Mouse (Mus musculus): ENCODE measurements around the gene Gm28035. TPM values are rescaled to one million over a fixed set of nuclear protein-coding genes. Genes with fewer than 3 reads are reported as not detected.

Gene Gm28035
- polyA plus RNA-seq, 1 experiment from 2014 or later: 0.20 TPM

- no peak for TF ChIP-seq CTCF (IDR thresholded peaks at IDR 0.05; ENCODE audit: low read depth)
- Histone ChIP-seq H3K27ac (no peak overlapping the region), H3K36me3 (ENCODE audit: insufficient read depth, low read length) (peaks cover 75% of the 10 kb centered on the region), H3K9me3 (replicated peaks; ENCODE audit: low read length) (no peaks in the 10 kb centered on the region), H3K4me3 (replicated peaks; ENCODE audit: low read depth, low read length) (no peak overlapping the region), H3K9ac (ENCODE audit: low read depth, low read length) (no peak overlapping the region), H3K4me2 (ENCODE audit: low read length) (no peak overlapping the region), H3K4me1 (replicated peaks; ENCODE audit: insufficient read depth, low read length) (no peaks in the 10 kb centered on the region), H3K27me3 (ENCODE audit: insufficient read depth, low read length) (no peaks in the 10 kb centered on the region)
- DNase-seq (ENCODE audit: low spot score) (no peak), ATAC-seq (replicated peaks; ENCODE audit: low FRiP score, low read depth) (no peak)
- 94% methylated on average over 5 of the region's 5 CpGs for WGBS
These were observed 84.9 kb downstream of the Gm28035 start for GRCm38 (mm10) chr2:30325296-30325695.

GRCm38 (mm10) chr2:30327276-30327675 lies 86.9 kb downstream of the Gm28035 start:
- H3K27ac ChIP-seq: no peak overlapping the region
- 89% methylated on average over 7 of the region's 7 CpGs for WGBS
- no peaks in the 10 kb centered on the region for H3K27me3 ChIP-seq (ENCODE audit: insufficient read depth, low read length)
- no peak for DNase-seq (ENCODE audit: low spot score)
- H3K4me1 ChIP-seq (replicated peaks; ENCODE audit: insufficient read depth, low read length): no peaks in the 10 kb centered on the region
- H3K36me3 ChIP-seq (ENCODE audit: insufficient read depth, low read length): peaks cover 74% of the 10 kb centered on the region
- no peaks in the 10 kb centered on the region for H3K9me3 ChIP-seq (replicated peaks; ENCODE audit: low read length)
- TF ChIP-seq CTCF (IDR thresholded peaks at IDR 0.05; ENCODE audit: low read depth): no peak
- H3K9ac ChIP-seq (ENCODE audit: low read depth, low read length): no peak overlapping the region
- no peak overlapping the region for H3K4me3 ChIP-seq (replicated peaks; ENCODE audit: low read depth, low read length)
- H3K4me2 ChIP-seq (ENCODE audit: low read length): no peak overlapping the region
- no peak for ATAC-seq (replicated peaks; ENCODE audit: low FRiP score, low read depth)

- Histone ChIP-seq H3K27me3 (ENCODE audit: insufficient read depth, low read length) (no peaks in the 10 kb centered on the region), H3K9ac (ENCODE audit: low read depth, low read length) (no peak overlapping the region), H3K36me3 (ENCODE audit: insufficient read depth, low read length) (peaks cover 74% of the 10 kb centered on the region), H3K4me3 (replicated peaks; ENCODE audit: low read depth, low read length) (no peak overlapping the region), H3K9me3 (replicated peaks; ENCODE audit: low read length) (no peaks in the 10 kb centered on the region), H3K4me2 (ENCODE audit: low read length) (no peak overlapping the region), H3K27ac (no peak overlapping the region), H3K4me1 (replicated peaks; ENCODE audit: insufficient read depth, low read length) (no peaks in the 10 kb centered on the region)
- no peak for ATAC-seq (replicated peaks; ENCODE audit: low FRiP score, low read depth)
- WGBS: 85% methylated on average over 3 of the region's 3 CpGs
- TF ChIP-seq CTCF (IDR thresholded peaks at IDR 0.05; ENCODE audit: low read depth): no peak
- no peak for DNase-seq (ENCODE audit: low spot score)
These were observed 88.4 kb downstream of the Gm28035 start for GRCm38 (mm10) chr2:30328791-30329190.

Other genes with a start within 250 kb of the Gm28035 start
- 26.2 and 29.1 TPM in 2 replicates for gene Wdr34, start 191.7 kb upstream of the Gm28035 start, polyA plus RNA-seq (2015; fragmentation: Nextera tagmentation; extraction: Ambion mirVana)
- gene Set, start 183.2 kb upstream of the Gm28035 start, polyA plus RNA-seq (2015; fragmentation: Nextera tagmentation; extraction: Ambion mirVana): 411 and 412 TPM in 2 replicates
- gene Pkn3, start 162.9 kb upstream of the Gm28035 start, polyA plus RNA-seq (2015; fragmentation: Nextera tagmentation; extraction: Ambion mirVana): 5.7 and 6.4 TPM in 2 replicates
- 31.8 and 37.0 TPM in 2 replicates for gene Zdhhc12, start 146.9 kb upstream of the Gm28035 start, polyA plus RNA-seq (2015; fragmentation: Nextera tagmentation; extraction: Ambion mirVana)
- gene Zer1, start 116.0 kb upstream of the Gm28035 start, polyA plus RNA-seq (2015; fragmentation: Nextera tagmentation; extraction: Ambion mirVana): 4.4 and 4.9 TPM in 2 replicates
- gene Tbc1d13, start 106.8 kb upstream of the Gm28035 start, polyA plus RNA-seq (2015; fragmentation: Nextera tagmentation; extraction: Ambion mirVana): 6.4 and 6.6 TPM in 2 replicates
- gene Endog, start 69.1 kb upstream of the Gm28035 start, polyA plus RNA-seq (2015; fragmentation: Nextera tagmentation; extraction: Ambion mirVana): 53.5 and 58.2 TPM in 2 replicates
- 41.8 and 44.7 TPM in 2 replicates for gene Spout1, start 62.1 kb upstream of the Gm28035 start, polyA plus RNA-seq (2015; fragmentation: Nextera tagmentation; extraction: Ambion mirVana)
- gene Kyat1, start 34.7 kb upstream of the Gm28035 start, polyA plus RNA-seq (2015; fragmentation: Nextera tagmentation; extraction: Ambion mirVana): 22.7 and 22.9 TPM in 2 replicates
- 50.2 and 51.3 TPM in 2 replicates for gene Lrrc8a, start 2.9 kb upstream of the Gm28035 start, polyA plus RNA-seq (2015; fragmentation: Nextera tagmentation; extraction: Ambion mirVana)
- gene Phyhd1, start 25.6 kb downstream of the Gm28035 start, polyA plus RNA-seq (2015; fragmentation: Nextera tagmentation; extraction: Ambion mirVana): 18.9 and 19.2 TPM in 2 replicates
- not detected in 2 replicates for gene Gm28038, start 40.5 kb downstream of the Gm28035 start, polyA plus RNA-seq (2015; fragmentation: Nextera tagmentation; extraction: Ambion mirVana)
- 33.8 and 36.3 TPM in 2 replicates for gene Dolk, start 45.8 kb downstream of the Gm28035 start, polyA plus RNA-seq (2015; fragmentation: Nextera tagmentation; extraction: Ambion mirVana)
- 17.3 and 17.5 TPM in 2 replicates for gene Nup188, start 45.8 kb downstream of the Gm28035 start, polyA plus RNA-seq (2015; fragmentation: Nextera tagmentation; extraction: Ambion mirVana)
- 65.1 and 66.4 TPM in 2 replicates for gene Sh3glb2, start 118.8 kb downstream of the Gm28035 start, polyA plus RNA-seq (2015; fragmentation: Nextera tagmentation; extraction: Ambion mirVana)
- 22.2 and 22.8 TPM in 2 replicates for gene Miga2, start 123.7 kb downstream of the Gm28035 start, polyA plus RNA-seq (2015; fragmentation: Nextera tagmentation; extraction: Ambion mirVana)
- gene Dolpp1, start 151.7 kb downstream of the Gm28035 start, polyA plus RNA-seq (2015; fragmentation: Nextera tagmentation; extraction: Ambion mirVana): 23.4 and 24.5 TPM in 2 replicates
- gene Crat, start 175.2 kb downstream of the Gm28035 start, polyA plus RNA-seq (2015; fragmentation: Nextera tagmentation; extraction: Ambion mirVana): 42.9 and 49.2 TPM in 2 replicates
- 131 and 142 TPM in 2 replicates for gene Ptpa, start 175.5 kb downstream of the Gm28035 start, polyA plus RNA-seq (2015; fragmentation: Nextera tagmentation; extraction: Ambion mirVana)
- gene Ier5l, start 233.7 kb downstream of the Gm28035 start, polyA plus RNA-seq (2015; fragmentation: Nextera tagmentation; extraction: Ambion mirVana): 3.5 and 8.1 TPM in 2 replicates